Mouse (Mus musculus) heart, embryonic 15.5 days (tissue): ENCODE measurements around the gene Gm1110. TPM values are rescaled to one million over a fixed set of nuclear protein-coding genes. Genes with fewer than 3 reads are reported as not detected.
"Not testable (repeated sequence)": the region's sequence is repeated elsewhere in the genome, so short reads cannot be mapped to it uniquely, and the experiment has no call there.

Experiments
- ATAC-seq: fragments of 200-750 bp; cut with Nextera tagmentation; replicated peaks from 2 replicates; pipeline ENCODE4 v1.8.0; 2017; ENCODE audit warnings: low read depth, moderate TSS enrichment; ENCODE audit not compliant: insufficient number of reproducible peaks, insufficient read depth, low FRiP score
- H3K27ac ChIP-seq: fragments of 300-500 bp; sonication (generic); 2 replicates; pipeline ENCODE4 v1.5.1; 2015; ENCODE audit warnings: mild to moderate bottlenecking, inconsistent platforms
- H3K27me3 ChIP-seq: fragments of 300-500 bp; sonication (generic); 2 replicates; pipeline ENCODE4 v1.6.1; 2015; ENCODE audit warnings: inconsistent platforms
- H3K36me3 ChIP-seq: fragments of 300-500 bp; sonication (generic); 2 replicates; pipeline ENCODE4 v1.6.1; 2015; ENCODE audit warnings: mild to moderate bottlenecking, inconsistent platforms
- H3K4me1 ChIP-seq: fragments of 300-500 bp; sonication (generic); replicated peaks from 2 replicates; pipeline ENCODE4 v1.6.1; 2015; ENCODE audit warnings: inconsistent platforms
- H3K4me2 ChIP-seq: fragments of 300-500 bp; sonication (generic); 2 replicates; pipeline ENCODE4 v1.6.1; 2015; ENCODE audit warnings: inconsistent platforms, mild to moderate bottlenecking, moderate library complexity
- H3K4me3 ChIP-seq: fragments of 300-500 bp; sonication (generic); 2 replicates; pipeline ENCODE4 v1.5.1; 2015; ENCODE audit warnings: mild to moderate bottlenecking, inconsistent platforms
- H3K9ac ChIP-seq: fragments of 300-500 bp; sonication (generic); 2 replicates; pipeline ENCODE4 v1.6.1; 2015; ENCODE audit warnings: mild to moderate bottlenecking, inconsistent platforms
- H3K9me3 ChIP-seq: fragments of 300-500 bp; sonication (generic); replicated peaks from 2 replicates; pipeline ENCODE4 v1.6.1; 2016; ENCODE audit warnings: inconsistent platforms
- WGBS: fragments of 180-500 bp; shearing (Covaris S2); methylation state at CpG from one replicate; pipeline ENCODE4 v1.1.7; 2015; ENCODE audit warnings: mixed read lengths; 5-methylcytosine and 5-hydroxymethylcytosine counted together
- polyA plus RNA-seq: library from polyadenylated mRNA; unstranded; fragments of >200 nt; fragmentation: Nextera tagmentation; extraction: Ambion mirVana; gene quantifications from 2 replicates; pipeline ENCODE4 v1.2.1, GENCODE M21; 2015

Gm1110 gene
- polyA plus RNA-seq, result 0.06 TPM in 1 of 2 replicates, not detected in the other

- Histone ChIP-seq H3K36me3 (no peaks in the 10 kb centered on the region), H3K9me3 (no peaks in the 10 kb centered on the region), H3K27ac (no peak within 1 kb of the TSS), H3K4me2 (no peak within 1 kb of the TSS), H3K4me3 (no peak within 1 kb of the TSS), H3K9ac (no peak within 1 kb of the TSS), H3K27me3 (no peaks in the 10 kb centered on the region), H3K4me1 (peaks cover 13% of the 10 kb centered on the region)
- WGBS, result 69% methylated on average over 13 of the region's 13 CpGs
- no peak for ATAC-seq
These were observed at the start of gene Gm1110 for GRCm38 (mm10) chr9:26922909-26923526. Gene Gm1110, minus strand, starts transcription at chr9:26923111.

DNA sequence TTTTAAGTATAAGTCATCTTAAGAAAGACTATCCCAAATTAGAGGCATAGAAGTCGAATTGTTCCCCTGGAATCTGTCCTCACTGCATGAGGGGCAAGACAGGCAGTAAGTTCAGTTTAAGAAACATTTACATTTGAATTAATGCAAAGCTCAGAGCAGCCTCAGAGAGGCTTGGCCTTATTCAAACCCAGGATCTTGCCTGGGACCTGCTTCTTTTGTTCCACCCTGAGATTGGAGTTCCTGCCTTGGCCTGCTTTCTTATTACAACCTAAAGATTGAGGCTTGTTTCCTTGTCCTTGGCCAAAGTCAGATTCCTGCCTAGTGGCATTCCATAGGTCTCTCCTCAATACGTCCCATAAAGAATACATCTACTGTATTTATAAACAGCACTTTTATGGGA is 24.9 kb upstream of the Gm1110 start:
- no peak overlapping the region for H3K27ac ChIP-seq
- no peaks in the 10 kb centered on the region for H3K36me3 ChIP-seq
- no peak overlapping the region for H3K4me3 ChIP-seq
- WGBS, result 61% methylated on average over 2 of the region's 2 CpGs
- no peaks in the 10 kb centered on the region for H3K4me1 ChIP-seq
- no peak overlapping the region for H3K4me2 ChIP-seq
- H3K9me3 ChIP-seq, result no peaks in the 10 kb centered on the region
- H3K27me3 ChIP-seq, result no peaks in the 10 kb centered on the region
- no peak for ATAC-seq
- no peak overlapping the region for H3K9ac ChIP-seq

GRCm38 (mm10) chr9:26924146-26924545 is 1.2 kb upstream of the Gm1110 start:
- H3K9ac ChIP-seq, result no peak overlapping the region
- ATAC-seq, result no peak
- peaks cover 13% of the 10 kb centered on the region for H3K4me1 ChIP-seq
- no peak overlapping the region for H3K4me2 ChIP-seq
- H3K27me3 ChIP-seq, result no peaks in the 10 kb centered on the region
- WGBS, result 36% methylated on average over 3 of the region's 3 CpGs
- no peaks in the 10 kb centered on the region for H3K9me3 ChIP-seq
- H3K36me3 ChIP-seq, result no peaks in the 10 kb centered on the region
- no peak overlapping the region for H3K27ac ChIP-seq
- no peak overlapping the region for H3K4me3 ChIP-seq

GRCm38 (mm10) chr9:26919778-26920177 is 3.1 kb downstream of the Gm1110 start:
- Histone ChIP-seq H3K9ac (no peak overlapping the region), H3K27ac (no peak overlapping the region), H3K4me2 (no peak overlapping the region), H3K9me3 (no peaks in the 10 kb centered on the region), H3K36me3 (no peaks in the 10 kb centered on the region), H3K27me3 (no peaks in the 10 kb centered on the region), H3K4me1 (peaks cover 13% of the 10 kb centered on the region), H3K4me3 (no peak overlapping the region)
- ATAC-seq, result no peak
- WGBS, result 76% methylated on average over 2 of the region's 2 CpGs

DNA sequence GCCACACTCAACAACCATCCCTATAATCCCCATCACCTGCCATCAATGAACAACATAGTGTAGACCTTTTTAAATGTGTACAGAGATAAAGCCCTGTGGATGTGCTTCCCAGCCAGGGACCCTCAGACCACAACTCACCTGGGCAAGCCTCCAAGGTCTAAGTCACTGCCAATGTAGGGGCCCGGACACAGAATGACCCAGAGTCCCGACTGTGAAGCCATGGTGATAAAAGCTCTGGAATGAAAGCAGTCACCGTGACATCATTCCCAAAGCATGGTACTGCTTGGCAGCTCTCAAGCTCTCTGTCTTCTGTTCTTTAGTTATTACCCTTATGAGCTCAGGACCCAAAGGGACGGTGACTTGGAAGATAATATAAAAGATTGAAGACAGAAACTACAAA is 9.8 kb downstream of the Gm1110 start:
- Histone ChIP-seq H3K27ac (peak overlapping the region; percentile 59), H3K36me3 (no peaks in the 10 kb centered on the region), H3K4me2 (no peak overlapping the region), H3K9ac (no peak overlapping the region), H3K4me3 (no peak overlapping the region), H3K9me3 (no peaks in the 10 kb centered on the region), H3K4me1 (peaks cover 9% of the 10 kb centered on the region), H3K27me3 (no peaks in the 10 kb centered on the region)
- ATAC-seq, result peak; percentile 55; the same call in 1 of the 2 replicates
- WGBS, result 26% methylated on average over 4 of the region's 4 CpGs

DNA sequence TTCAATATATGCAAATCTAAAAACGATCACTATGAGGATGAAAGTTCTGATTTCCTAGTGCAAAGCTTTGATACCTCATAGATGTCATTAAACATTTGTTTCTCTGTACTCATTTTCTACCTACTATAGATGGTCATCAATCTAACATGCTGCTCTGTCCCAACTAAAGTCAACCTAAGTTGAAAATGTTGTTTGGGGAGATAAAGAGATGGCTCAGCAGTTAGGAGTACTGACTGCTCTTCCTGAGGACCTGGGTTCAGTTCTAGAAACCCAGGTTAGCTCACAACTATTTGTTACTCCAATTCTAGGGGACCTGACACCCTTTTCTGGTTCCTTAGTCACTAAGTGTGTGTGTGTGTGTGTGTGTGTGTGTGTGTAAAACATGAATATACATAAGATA is 11.7 kb downstream of the Gm1110 start:
- peaks cover 9% of the 10 kb centered on the region for H3K4me1 ChIP-seq
- no peak overlapping the region for H3K4me3 ChIP-seq
- no peak overlapping the region for H3K27ac ChIP-seq
- no peak overlapping the region for H3K9ac ChIP-seq
- H3K27me3 ChIP-seq, result no peaks in the 10 kb centered on the region
- H3K9me3 ChIP-seq, result no peaks in the 10 kb centered on the region
- ATAC-seq, result no peak
- no peak overlapping the region for H3K4me2 ChIP-seq
- WGBS, result 69% methylated on average over 1 of the region's 1 CpGs
- no peaks in the 10 kb centered on the region for H3K36me3 ChIP-seq

DNA sequence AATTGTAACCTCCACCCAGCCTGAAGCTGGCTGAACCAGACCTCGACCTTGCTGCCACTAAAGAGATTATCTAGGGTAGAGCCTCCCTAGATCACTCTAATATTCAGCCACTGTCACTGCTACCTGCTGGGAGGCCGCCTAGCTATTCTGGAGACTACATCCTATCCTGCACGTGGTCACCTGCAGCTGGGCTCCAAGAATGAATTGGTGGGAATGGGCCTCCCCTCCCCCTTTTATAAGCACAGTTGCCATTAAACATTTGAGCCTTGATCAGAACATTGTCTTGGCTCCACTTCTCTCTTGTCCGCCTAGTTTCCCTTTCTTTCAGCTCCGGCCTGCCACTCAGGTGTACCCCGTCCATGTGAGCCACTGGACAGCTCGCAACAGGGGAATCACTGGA is 53.1 kb downstream of the Gm1110 start:
- H3K4me1 ChIP-seq, H3K36me3 ChIP-seq, H3K27ac ChIP-seq, H3K27me3 ChIP-seq, H3K9ac ChIP-seq, H3K4me3 ChIP-seq, H3K4me2 ChIP-seq, ATAC-seq, H3K9me3 ChIP-seq: not testable (repeated sequence)
- WGBS, result 78% methylated on average over 7 of the region's 7 CpGs

- Histone ChIP-seq H3K9ac (no peak within 1 kb of the TSS), H3K4me1 (no peaks in the 10 kb centered on the region), H3K36me3 (no peaks in the 10 kb centered on the region), H3K9me3 (no peaks in the 10 kb centered on the region), H3K4me3 (no peak within 1 kb of the TSS), H3K4me2 (no peak within 1 kb of the TSS), H3K27me3 (no peaks in the 10 kb centered on the region), H3K27ac (no peak within 1 kb of the TSS)
- WGBS, result 68% methylated on average over 5 of the region's 5 CpGs
- ATAC-seq, result 0 out of 2 replicates have a peak, but pooled peaks have one; percentile 18
These were observed 62.2 kb downstream of the Gm1110 start, which contains the start of gene Glb1l3 for GRCm38 (mm10) chr9:26860751-26861150. Gene Glb1l3, minus strand, starts transcription at chr9:26860890.

- WGBS, result 64% methylated on average over 3 of the region's 3 CpGs
- H3K9me3 ChIP-seq, result no peaks in the 10 kb centered on the region
- ATAC-seq, result no peak
These were observed 91.8 kb downstream of the Gm1110 start for GRCm38 (mm10) chr9:26831089-26831488.

More at GRCm38 (mm10) chr9:26831089-26831488, 91.8 kb downstream of the Gm1110 start:
- Histone ChIP-seq H3K4me2 (no peak overlapping the region), H3K27ac (no peak overlapping the region), H3K4me1 (no peaks in the 10 kb centered on the region), H3K9ac (no peak overlapping the region), H3K27me3 (no peaks in the 10 kb centered on the region), H3K36me3 (no peaks in the 10 kb centered on the region), H3K4me3 (no peak overlapping the region)

Other genes starting within 250 kb of the Gm1110 start
- 0.19 TPM in 1 of 2 replicates, not detected in the other for gene B3gat1, start 189.4 kb downstream of the Gm1110 start, polyA plus RNA-seq
- gene Glb1l2, start 116.6 kb downstream of the Gm1110 start, polyA plus RNA-seq, result 1.2 and 1.8 TPM in 2 replicates
- not detected in 2 replicates for gene Glb1l3, start 62.2 kb downstream of the Gm1110 start, polyA plus RNA-seq
- gene Acad8, start 76.5 kb upstream of the Gm1110 start, polyA plus RNA-seq, result 42.2 and 42.6 TPM in 2 replicates
- gene Thyn1, start 76.6 kb upstream of the Gm1110 start, polyA plus RNA-seq, result 80.8 and 86.1 TPM in 2 replicates
- 19.0 and 22.8 TPM in 2 replicates for gene Vps26b, start 107.0 kb upstream of the Gm1110 start, polyA plus RNA-seq
- gene Ncapd3, start 107.1 kb upstream of the Gm1110 start, polyA plus RNA-seq, result 16.7 and 20.1 TPM in 2 replicates
- 41.9 and 44.6 TPM in 2 replicates for gene Jam3, start 232.3 kb upstream of the Gm1110 start, polyA plus RNA-seq